Mouse (Mus musculus) Patski (cell line): ENCODE data around the gene Higd1b. TPM values are rescaled to one million over a fixed set of nuclear protein-coding genes. Genes with fewer than 3 reads are reported as not detected.

ENCODE experiments used
- ATAC-seq: fragments of 100-300 bp; one replicate; pipeline ENCODE4 v1.8.0; 2021
- CTCF ChIA-PET: fragments of 350-600 bp; sonication (Branson Sonifier 250); formaldehyde crosslinking; loops from one replicate; lab custom pipeline; 2022; ENCODE audit warnings: inconsistent platforms; lab: Charles Lee
- POLR2A ChIA-PET: fragments of 350-600 bp; sonication (Branson Sonifier 250); formaldehyde crosslinking; loops from one replicate; lab custom pipeline; 2022; ENCODE audit warnings: antibody characterized with exemption, inconsistent platforms; lab: Charles Lee
- DNase-seq: peaks from one replicate; pipeline ENCODE4 v3.0.0-alpha.2; 2011; ENCODE audit warnings: low read depth, low spot score
- H3K27me3 ChIP-seq: fragments of 371-371 bp; one replicate; pipeline ENCODE4 v1.5.1; 2021
- CTCF ChIP-seq: fragments of 100-300 bp; IDR thresholded peaks from one replicate; pipeline ENCODE4 v1.5.1; 2021
- in situ Hi-C: fragments of 300-500 bp; cut with MboI; formaldehyde crosslinking; loops from 3 replicates; pipeline ENCODE4 v1.11.1; 2018; ENCODE audit warnings: low pct_unique_long_range_greater_than_20kb, mixed read lengths
- polyA plus RNA-seq: library from polyadenylated mRNA; unstranded; gene quantifications from one replicate; pipeline ENCODE4 v1.2.3, GENCODE M21; 2021

Gene Higd1b
- polyA plus RNA-seq: not detected

- TF ChIP-seq CTCF: no peak
- POLR2A ChIA-PET: no interaction called here
- no peaks in the 10 kb centered on the region for H3K27me3 ChIP-seq
- CTCF ChIA-PET: no interaction called here
- DNase-seq (no peak), ATAC-seq (no peak)
- in situ Hi-C loops: no loop called here
Measured at GRCm38 (mm10) chr11:102835549-102835948, at the start of gene Higd1b. Higd1b (plus strand) TSS chr11:102835849.

GRCm38 (mm10) chr11:102787688-102788177 lies 47.9 kb upstream of the Higd1b start:
- DNase-seq (no peak), ATAC-seq (no peak)
- ChIA-PET CTCF (interaction anchor here (1.0 to 2.6 kb wide), 3 partner anchors 11 to 66 kb away, joined by 3 to 7 read pairs (median 3); no protein-coding TSS in a partner anchor), POLR2A (no interaction called here)
- in situ Hi-C loops: no loop called here
- no peak for TF ChIP-seq CTCF
- no peaks in the 10 kb centered on the region for H3K27me3 ChIP-seq

GRCm38 (mm10) chr11:102791682-102792445 lies 43.8 kb upstream of the Higd1b start:
- no peak for ATAC-seq
- POLR2A ChIA-PET: no interaction called here
- no peak for TF ChIP-seq CTCF
- no peaks in the 10 kb centered on the region for H3K27me3 ChIP-seq
- CTCF ChIA-PET: no interaction called here
- in situ Hi-C loops: no loop called here
- DNase-seq: no peak

GRCm38 (mm10) chr11:102794157-102794556 lies 41.5 kb upstream of the Higd1b start:
- peak; percentile 57 for ATAC-seq
- CTCF ChIA-PET: no interaction called here
- DNase-seq: no peak
- TF ChIP-seq CTCF: no peak
- in situ Hi-C loops: no loop called here
- POLR2A ChIA-PET: no interaction called here
- no peaks in the 10 kb centered on the region for H3K27me3 ChIP-seq

- ChIA-PET POLR2A (no interaction called here), CTCF (interaction anchor here (1.3 to 1.4 kb wide), 2 partner anchors 10 to 13 kb away, joined by 3 read pairs; no protein-coding TSS in a partner anchor)
- no peak for ATAC-seq
- no peak for TF ChIP-seq CTCF
- in situ Hi-C loops: no loop called here
- no peaks in the 10 kb centered on the region for H3K27me3 ChIP-seq
- DNase-seq: no peak
Measured at GRCm38 (mm10) chr11:102803453-102803852, 32.2 kb upstream of the Higd1b start.

- no peak for ATAC-seq
- H3K27me3 ChIP-seq: no peaks in the 10 kb centered on the region
- TF ChIP-seq CTCF: no peak
- POLR2A ChIA-PET: no interaction called here
- DNase-seq: no peak
- in situ Hi-C loops: no loop called here
- CTCF ChIA-PET: no interaction called here
Measured at GRCm38 (mm10) chr11:102808246-102808645, 27.4 kb upstream of the Higd1b start.

GRCm38 (mm10) chr11:102810721-102811485 lies 24.7 kb upstream of the Higd1b start:
- ATAC-seq: peak; percentile 47
- no peaks in the 10 kb centered on the region for H3K27me3 ChIP-seq
- ChIA-PET POLR2A (interaction anchor here (0.6 kb wide), 1 partner anchor 81 kb away, joined by 3 read pairs; no protein-coding TSS in a partner anchor), CTCF (interaction anchor here (1.2 to 1.6 kb wide), 3 partner anchors 11 to 36 kb away, joined by 3 to 4 read pairs (median 3); no protein-coding TSS in a partner anchor)
- no peak for DNase-seq
- in situ Hi-C loops: no loop called here
- TF ChIP-seq CTCF: no peak

- TF ChIP-seq CTCF: peak; percentile 29
- in situ Hi-C loops: no loop called here
- CTCF ChIA-PET: interaction anchor here (1.0 kb wide), 1 partner anchor 37 kb away, joined by 3 read pairs; no protein-coding TSS in a partner anchor
- no peak for DNase-seq
- H3K27me3 ChIP-seq: no peaks in the 10 kb centered on the region
- ATAC-seq: no peak
- POLR2A ChIA-PET: no interaction called here
Measured at GRCm38 (mm10) chr11:102814881-102815280, 20.8 kb upstream of the Higd1b start.

GRCm38 (mm10) chr11:102818121-102819020 lies 17.3 kb upstream of the Higd1b start:
- ChIA-PET POLR2A (no interaction called here), CTCF (no interaction called here)
- DNase-seq: no peak
- no peak for TF ChIP-seq CTCF
- peak; percentile 55 for ATAC-seq
- in situ Hi-C loops: no loop called here
- H3K27me3 ChIP-seq: no peaks in the 10 kb centered on the region
